Mouse (Mus musculus) limb, embryonic 10.5 days (tissue): ENCODE data around the gene Hist3h2ba. TPM values are rescaled to one million over a fixed set of nuclear protein-coding genes. Genes with fewer than 3 reads are reported as not detected.

Experiments
- DNase-seq: peaks from one replicate; pipeline ENCODE4 v3.0.0-alpha.2; 2017; ENCODE audit warnings: low spot score
- H3K27ac ChIP-seq: fragments of 300-500 bp; sonication (generic); 2 replicates; pipeline ENCODE4 v1.5.1; 2016; ENCODE audit warnings: mild to moderate bottlenecking
- H3K27me3 ChIP-seq: fragments of 300-500 bp; sonication (generic); 2 replicates; pipeline ENCODE4 v1.6.1; 2016; ENCODE audit warnings: low read depth, mild to moderate bottlenecking; ENCODE audit not compliant: poor library complexity, severe bottlenecking
- H3K36me3 ChIP-seq: fragments of 300-500 bp; sonication (generic); 2 replicates; pipeline ENCODE4 v1.6.1; 2016; ENCODE audit warnings: mild to moderate bottlenecking, moderate library complexity
- H3K4me1 ChIP-seq: fragments of 300-500 bp; sonication (generic); 2 replicates; pipeline ENCODE4 v1.6.1; 2016
- H3K4me3 ChIP-seq: fragments of 300-500 bp; sonication (generic); 2 replicates; pipeline ENCODE4 v1.5.1; 2016; ENCODE audit warnings: mild to moderate bottlenecking, moderate library complexity
- H3K9me3 ChIP-seq: fragments of 300-500 bp; sonication (generic); replicated peaks from 2 replicates; pipeline ENCODE4 v1.6.1; 2016; ENCODE audit warnings: mild to moderate bottlenecking
- WGBS: fragments of 180-500 bp; shearing (Covaris S2); methylation state at CpG from one replicate; pipeline ENCODE4 v1.1.7; 2016; 5-methylcytosine and 5-hydroxymethylcytosine counted together
- polyA plus RNA-seq: library from polyadenylated mRNA; unstranded; fragments of >200 nt; fragmentation: Nextera tagmentation; extraction: Ambion mirVana; gene quantifications from 2 replicates; pipeline ENCODE4 v1.2.1, GENCODE M21; 2016

Hist3h2ba gene
- polyA plus RNA-seq, 1 experiment from 2014 or later = 4.5 TPM

GRCm38 (mm10) chr11:58985299-58985917, 36.7 kb downstream of the Hist3h2ba start:
- Histone ChIP-seq H3K4me3 (no peak overlapping the region), H3K9me3 (no peaks in the 10 kb centered on the region), H3K36me3 (peaks cover 98% of the 10 kb centered on the region), H3K27me3 (no peaks in the 10 kb centered on the region), H3K4me1 (peaks cover 4% of the 10 kb centered on the region), H3K27ac (no peak overlapping the region)
- DNase-seq = no peak
- WGBS = 92% methylated on average over 3 of the region's 3 CpGs

- peaks cover 69% of the 10 kb centered on the region for H3K36me3 ChIP-seq
- no peaks in the 10 kb centered on the region for H3K9me3 ChIP-seq
- no peak overlapping the region for H3K4me3 ChIP-seq
- WGBS = 96% methylated on average over 4 of the region's 4 CpGs
- H3K27me3 ChIP-seq = peaks cover 14% of the 10 kb centered on the region
- no peak overlapping the region for H3K27ac ChIP-seq
- H3K4me1 ChIP-seq = peaks cover 2% of the 10 kb centered on the region
- no peak for DNase-seq
Observed at GRCm38 (mm10) chr11:58989166-58989565, 40.4 kb downstream of the Hist3h2ba start.

- 86% methylated on average over 17 of the region's 17 CpGs for WGBS
- H3K4me3 ChIP-seq = no peak overlapping the region
- peaks cover 23% of the 10 kb centered on the region for H3K27me3 ChIP-seq
- H3K27ac ChIP-seq = no peak overlapping the region
- peaks cover 60% of the 10 kb centered on the region for H3K36me3 ChIP-seq
- no peak for DNase-seq
- peaks cover 8% of the 10 kb centered on the region for H3K4me1 ChIP-seq
- H3K9me3 ChIP-seq = no peaks in the 10 kb centered on the region
Observed at GRCm38 (mm10) chr11:58990141-58990540, 41.4 kb downstream of the Hist3h2ba start.

GRCm38 (mm10) chr11:58990794-58991193, 42.1 kb downstream of the Hist3h2ba start:
- Histone ChIP-seq H3K9me3 (no peaks in the 10 kb centered on the region), H3K4me3 (no peak overlapping the region), H3K27ac (no peak overlapping the region), H3K4me1 (peaks cover 8% of the 10 kb centered on the region), H3K36me3 (peaks cover 53% of the 10 kb centered on the region), H3K27me3 (peaks cover 30% of the 10 kb centered on the region)
- DNase-seq = no peak
- 88% methylated on average over 9 of the region's 9 CpGs for WGBS

- Histone ChIP-seq H3K36me3 (peaks cover 42% of the 10 kb centered on the region), H3K27ac (no peak overlapping the region), H3K4me3 (no peak overlapping the region), H3K4me1 (peaks cover 8% of the 10 kb centered on the region), H3K27me3 (peaks cover 39% of the 10 kb centered on the region), H3K9me3 (no peaks in the 10 kb centered on the region)
- DNase-seq = no peak
- 82% methylated on average over 3 of the region's 3 CpGs for WGBS
Observed at GRCm38 (mm10) chr11:58991911-58992310, 43.2 kb downstream of the Hist3h2ba start.

- Histone ChIP-seq H3K27me3 (peaks cover 43% of the 10 kb centered on the region), H3K4me3 (no peak overlapping the region), H3K9me3 (no peaks in the 10 kb centered on the region), H3K27ac (no peak overlapping the region), H3K36me3 (peaks cover 29% of the 10 kb centered on the region), H3K4me1 (peaks cover 8% of the 10 kb centered on the region)
- no peak for DNase-seq
- 81% methylated on average over 6 of the region's 6 CpGs for WGBS
Observed at GRCm38 (mm10) chr11:58993091-58993670, 44.5 kb downstream of the Hist3h2ba start.

- H3K9me3 ChIP-seq = no peaks in the 10 kb centered on the region
- peaks cover 43% of the 10 kb centered on the region for H3K27me3 ChIP-seq
- 0 out of 2 replicates have a peak overlapping the region, but pooled peaks have one; percentile 15 for H3K27ac ChIP-seq
- H3K4me1 ChIP-seq = peaks cover 13% of the 10 kb centered on the region
- DNase-seq = peak; percentile 77
- H3K4me3 ChIP-seq = peak overlapping the region; percentile 47
- WGBS = 4% methylated on average over 35 of the region's 35 CpGs
- peaks cover 17% of the 10 kb centered on the region for H3K36me3 ChIP-seq
Observed at GRCm38 (mm10) chr11:58994337-58994826, 45.7 kb downstream of the Hist3h2ba start.

- 75% methylated on average over 9 of the region's 9 CpGs for WGBS
- peaks cover 43% of the 10 kb centered on the region for H3K27me3 ChIP-seq
- no peak overlapping the region for H3K27ac ChIP-seq
- peaks cover 9% of the 10 kb centered on the region for H3K36me3 ChIP-seq
- H3K4me1 ChIP-seq = peaks cover 13% of the 10 kb centered on the region
- no peaks in the 10 kb centered on the region for H3K9me3 ChIP-seq
- no peak overlapping the region for H3K4me3 ChIP-seq
- no peak for DNase-seq
Observed at GRCm38 (mm10) chr11:58995061-58995806, 46.5 kb downstream of the Hist3h2ba start.

- no peak overlapping the region for H3K4me3 ChIP-seq
- H3K27me3 ChIP-seq = peaks cover 43% of the 10 kb centered on the region
- peaks cover 2% of the 10 kb centered on the region for H3K36me3 ChIP-seq
- peaks cover 13% of the 10 kb centered on the region for H3K4me1 ChIP-seq
- WGBS = 60% methylated on average over 12 of the region's 12 CpGs
- no peak for DNase-seq
- H3K9me3 ChIP-seq = no peaks in the 10 kb centered on the region
- H3K27ac ChIP-seq = no peak overlapping the region
Observed at GRCm38 (mm10) chr11:58995807-58996370, 47.2 kb downstream of the Hist3h2ba start.

- H3K4me3 ChIP-seq = no peak overlapping the region
- H3K27ac ChIP-seq = no peak overlapping the region
- H3K4me1 ChIP-seq = peaks cover 13% of the 10 kb centered on the region
- no peak for DNase-seq
- no peaks in the 10 kb centered on the region for H3K36me3 ChIP-seq
- H3K27me3 ChIP-seq = peaks cover 43% of the 10 kb centered on the region
- H3K9me3 ChIP-seq = no peaks in the 10 kb centered on the region
- 85% methylated on average over 5 of the region's 5 CpGs for WGBS
Observed at GRCm38 (mm10) chr11:58997541-58997940, 48.8 kb downstream of the Hist3h2ba start.
